Mouse (Mus musculus) CH12.LX (cell line): ENCODE measurements at regions not wholly inside any gene's neighbourhood (a gene's known extent, or its start where the extent isn't known, plus 50 kb on each side); places are given as distances from the start of the nearest gene placed in this dataset.

Experiments
- CTCF ChIP-seq, 2 experiments: IDR thresholded peaks in 1 of 2; conservative IDR thresholded peaks in 1 of 2; 2 replicates each; pipeline ENCODE4 v1.5.1; 2011 to 2012; ENCODE audit warnings: low read depth in 2 of 2, low read length in 2 of 2, improper control_type of control experiment in 1 of 2, inconsistent platforms in 1 of 2, mild to moderate bottlenecking in 1 of 2, moderate library complexity in 1 of 2
- EP300 ChIP-seq: IDR thresholded peaks from 2 replicates; pipeline ENCODE4 v1.6.1; 2011; ENCODE audit warnings: low read length, improper control_type of control experiment
- IRF4 ChIP-seq: IDR thresholded peaks from 2 replicates; pipeline ENCODE4 v1.6.1; 2014; ENCODE audit warnings: low read depth, mild to moderate bottlenecking, inconsistent platforms, low read length, improper control_type of control experiment
- KAT2A ChIP-seq: IDR thresholded peaks from 2 replicates; pipeline ENCODE4 v1.6.1; 2012; ENCODE audit warnings: low read length, improper control_type of control experiment, inconsistent platforms; ENCODE audit not compliant: insufficient replicate concordance
- MYC ChIP-seq: IDR thresholded peaks from 2 replicates; pipeline ENCODE4 v1.6.1; 2011; ENCODE audit warnings: low read depth, mild to moderate bottlenecking, improper control_type of control experiment, low read length
- RCOR1 ChIP-seq: conservative IDR thresholded peaks from 2 replicates; pipeline ENCODE4 v1.6.1; 2012; ENCODE audit warnings: low read depth, mild to moderate bottlenecking, inconsistent platforms, low read length, improper control_type of control experiment
- SMC3 ChIP-seq: IDR thresholded peaks from 2 replicates; pipeline ENCODE4 v1.6.1; 2011; ENCODE audit warnings: low read depth, low read length, improper control_type of control experiment

DNA sequence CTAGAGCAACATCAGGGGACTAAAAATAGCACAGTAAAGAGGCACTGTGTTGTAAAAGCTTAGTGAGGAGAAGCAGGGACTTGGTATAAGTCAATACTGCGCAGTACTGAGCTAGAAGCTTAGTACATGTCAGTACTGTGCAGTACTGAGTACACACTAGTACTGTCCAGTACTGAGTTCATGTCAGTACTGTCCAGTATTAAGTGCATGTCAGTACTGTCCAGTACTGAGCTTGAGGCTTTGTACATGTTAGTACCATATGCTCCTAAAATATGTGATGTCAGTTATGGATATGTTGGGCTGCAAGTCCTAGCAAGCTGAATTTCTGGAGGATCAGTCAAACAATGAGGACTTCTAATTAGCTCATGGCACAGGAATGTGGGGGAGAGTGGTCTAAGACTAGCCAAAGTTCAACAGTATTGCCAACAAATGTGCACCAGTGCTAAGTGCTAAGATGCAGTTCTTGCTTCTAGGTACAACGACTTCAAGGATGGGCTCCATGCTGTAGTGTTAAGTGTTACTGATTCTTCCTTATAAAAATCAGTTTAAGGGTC is 147.5 kb downstream of the Bod1 start:
- no peak for TF ChIP-seq CTCF (conservative IDR thresholded peaks at IDR 0.05 in 1 of 2, IDR thresholded peaks at IDR 0.05 in 1 of 2; ENCODE audit: low read depth in 2 of 2, low read length in 2 of 2)
- no peak for TF ChIP-seq MYC
- TF ChIP-seq SMC3 = no peak
- no peak for TF ChIP-seq EP300
- no peak for TF ChIP-seq IRF4
- TF ChIP-seq RCOR1 = no peak
- TF ChIP-seq KAT2A = no peak
